Mouse (Mus musculus) gastrocnemius, postnatal 10 days (tissue): ENCODE results near the gene Zfp366. TPM values are rescaled to one million over a fixed set of nuclear protein-coding genes. Genes with fewer than 3 reads are reported as not detected.

Experiments
- DNase-seq: peaks from one replicate; pipeline ENCODE4 v3.0.0; 2021; ENCODE audit warnings: mixed read lengths
- total RNA-seq, 2 experiments: library from RNA; stranded (reverse); gene quantifications; 2 replicates each; pipeline ENCODE4 v1.2.3; 2021

Zfp366 gene
- total RNA-seq, 2 experiments from 2014 or later = 6.1 to 6.5 TPM

GRCm38 (mm10) chr13:99226809-99227208 lies 42.2 kb downstream of the Zfp366 start:
- DNase-seq = no peak

GRCm38 (mm10) chr13:99227456-99228250 lies 43.0 kb downstream of the Zfp366 start:
- DNase-seq = no peak

DNA sequence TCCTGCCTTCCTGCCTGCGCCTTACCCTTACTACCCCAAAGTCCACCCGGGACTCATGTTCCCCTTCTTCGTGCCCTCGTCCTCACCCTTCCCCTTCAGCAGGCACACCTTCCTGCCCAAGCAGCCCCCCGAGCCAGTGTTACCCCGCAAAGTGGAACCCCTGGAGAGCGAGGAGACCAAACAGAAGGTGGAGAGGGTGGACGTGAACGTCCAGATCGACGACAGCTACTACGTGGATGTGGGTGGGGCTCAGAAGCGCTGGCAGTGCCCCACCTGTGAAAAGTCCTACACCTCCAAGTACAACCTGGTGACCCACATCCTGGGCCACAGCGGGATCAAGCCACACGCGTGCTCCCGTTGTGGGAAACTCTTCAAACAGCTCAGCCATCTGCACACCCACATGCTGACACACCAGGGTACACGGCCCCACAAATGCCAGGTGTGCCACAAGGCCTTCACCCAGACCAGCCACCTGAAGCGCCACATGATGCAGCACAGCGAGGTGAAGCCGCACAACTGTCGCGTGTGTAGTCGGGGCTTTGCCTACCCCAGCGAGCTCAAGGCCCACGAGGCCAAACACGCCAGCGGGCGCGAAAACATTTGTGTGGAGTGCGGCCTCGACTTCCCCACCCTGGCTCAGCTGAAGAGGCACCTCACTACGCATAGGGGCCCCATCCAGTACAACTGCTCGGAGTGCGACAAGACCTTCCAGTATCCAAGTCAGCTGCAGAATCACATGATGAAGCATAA lies 44.4 kb downstream of the Zfp366 start:
- DNase-seq = no peak

DNA sequence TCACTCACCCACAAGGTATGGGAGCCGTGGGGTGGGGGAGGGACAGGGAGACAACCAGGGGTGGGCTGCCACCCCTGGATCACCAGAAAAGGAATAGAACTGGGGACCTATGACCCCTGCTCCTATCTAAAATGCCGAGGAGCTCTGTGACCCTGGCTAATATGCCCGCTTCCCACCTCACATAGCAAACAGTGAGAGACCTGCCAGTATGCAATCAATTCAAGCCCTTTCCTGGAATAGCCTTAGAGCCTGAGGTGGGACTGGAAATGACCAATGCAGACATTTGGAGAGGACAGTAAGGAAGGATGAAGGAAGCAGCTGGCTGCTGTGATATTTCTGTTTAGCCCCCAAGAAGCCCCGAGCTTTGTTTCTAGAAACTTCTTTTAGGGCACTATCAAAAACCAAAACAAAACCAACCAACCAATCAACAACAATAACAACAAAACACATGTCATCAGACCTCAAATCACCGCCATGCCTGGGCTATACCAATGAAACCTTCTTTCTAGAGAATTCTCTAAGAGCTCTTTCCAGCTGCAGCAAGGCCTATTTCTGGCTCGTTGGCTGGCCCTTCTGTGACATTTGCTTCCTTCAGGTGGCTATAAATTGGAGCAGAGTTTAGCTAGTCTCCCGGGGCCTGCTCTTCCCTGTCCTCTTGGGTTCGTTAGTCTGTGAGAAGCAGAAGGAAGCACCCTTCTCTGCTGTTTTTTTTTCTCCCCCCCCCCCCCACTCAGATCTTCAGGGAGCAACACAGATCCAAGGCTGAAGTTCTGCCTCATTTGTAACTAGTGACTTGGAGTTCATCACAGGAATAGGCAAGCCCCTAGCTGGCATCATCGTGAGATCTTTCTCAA lies 45.2 kb downstream of the Zfp366 start:
- no peak for DNase-seq

- DNase-seq = no peak
These were observed 45.9 kb downstream of the Zfp366 start for GRCm38 (mm10) chr13:99230495-99230868.

DNA sequence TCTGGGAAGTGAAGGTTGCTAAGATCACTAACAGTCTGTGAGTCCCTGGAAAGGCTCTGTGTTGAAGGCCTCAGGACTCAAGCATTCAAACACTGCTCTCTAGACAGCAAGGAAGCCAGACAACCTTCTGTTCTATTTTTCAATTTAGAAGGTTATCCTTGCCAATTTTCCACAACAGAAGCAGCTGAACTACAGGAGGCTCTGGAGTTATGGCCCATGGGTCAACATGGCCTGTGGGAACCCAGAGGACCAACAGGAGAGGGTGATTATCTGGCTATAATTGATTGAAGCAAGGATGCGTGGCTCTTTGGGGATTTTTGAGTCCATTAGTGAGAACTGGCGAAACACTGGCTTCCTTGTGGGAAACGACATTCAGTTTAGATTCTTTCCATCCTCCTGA lies 48.7 kb downstream of the Zfp366 start:
- DNase-seq = no peak

DNA sequence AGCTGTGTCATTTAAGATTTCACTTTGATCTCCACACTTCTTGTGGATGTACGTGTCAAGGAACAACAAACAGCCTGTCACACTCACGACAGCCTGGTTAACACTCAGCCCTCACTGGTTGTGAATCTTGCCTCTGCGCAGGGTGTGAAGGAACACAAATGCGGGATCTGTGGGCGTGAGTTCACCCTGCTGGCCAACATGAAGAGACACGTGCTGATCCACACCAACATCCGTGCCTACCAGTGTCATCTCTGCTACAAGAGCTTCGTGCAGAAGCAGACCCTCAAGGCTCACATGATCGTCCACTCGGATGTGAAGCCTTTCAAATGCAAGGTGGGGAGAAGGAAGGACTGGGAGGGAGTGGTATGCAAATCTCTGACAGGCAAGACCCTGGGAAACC lies 49.3 kb downstream of the Zfp366 start:
- DNase-seq = no peak

DNA sequence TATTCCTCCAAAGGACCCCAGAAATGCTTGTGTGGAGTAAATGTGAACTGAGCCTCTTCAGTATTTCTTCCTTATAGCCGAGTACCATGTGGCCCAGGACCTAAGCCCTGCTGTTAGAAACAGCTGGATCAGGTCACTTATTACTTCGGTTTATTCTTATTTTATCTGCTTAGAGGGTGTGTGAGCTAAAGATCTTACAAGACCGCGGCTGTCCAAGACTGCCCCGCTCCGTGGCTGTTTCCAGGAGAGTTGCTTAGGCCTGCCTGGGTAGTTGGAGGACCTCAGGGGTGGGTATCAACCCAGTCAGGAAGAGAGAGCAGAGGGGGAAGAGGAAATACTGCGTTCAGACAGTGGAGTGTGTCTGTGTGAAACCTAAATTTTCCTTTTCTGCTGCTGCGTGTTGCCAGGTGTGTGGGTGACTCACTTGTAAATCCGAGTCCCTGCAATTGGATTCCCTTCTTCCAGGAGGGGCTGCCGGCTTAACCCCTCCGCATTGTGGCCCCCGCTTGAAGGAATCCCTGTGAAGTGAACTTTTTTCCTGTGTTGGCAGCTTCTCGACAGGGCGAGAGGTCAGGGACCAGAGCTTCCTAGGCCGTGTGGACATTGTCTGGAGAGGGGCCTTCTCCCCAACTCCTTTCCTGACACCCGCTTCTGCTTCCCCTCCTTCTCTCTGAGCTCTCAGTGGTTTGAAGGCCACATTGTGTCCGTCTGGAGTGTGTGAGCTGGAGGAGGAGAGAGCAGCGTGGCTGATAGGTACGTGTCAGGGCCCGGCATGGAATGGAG lies 51.0 kb downstream of the Zfp366 start:
- DNase-seq = no peak

DNA sequence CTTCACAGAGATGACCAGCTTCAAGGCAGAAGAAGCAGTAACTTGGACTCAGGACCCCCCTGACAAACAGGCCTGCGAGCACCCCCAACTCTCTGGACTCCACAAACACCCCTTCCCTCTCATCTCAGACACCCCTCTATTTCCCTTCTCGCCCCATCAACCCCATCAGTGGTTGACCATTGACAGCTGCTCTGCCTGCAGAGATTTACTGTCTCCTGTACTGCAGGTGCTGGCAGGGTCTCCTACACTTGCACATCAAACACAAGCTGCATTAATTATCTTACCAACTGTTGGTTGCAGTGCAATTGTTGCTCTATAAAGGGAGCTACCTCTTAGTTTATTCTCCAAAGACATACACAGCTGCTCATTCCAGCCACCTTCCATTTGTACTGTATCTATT lies 51.6 kb downstream of the Zfp366 start:
- no peak for DNase-seq

DNA sequence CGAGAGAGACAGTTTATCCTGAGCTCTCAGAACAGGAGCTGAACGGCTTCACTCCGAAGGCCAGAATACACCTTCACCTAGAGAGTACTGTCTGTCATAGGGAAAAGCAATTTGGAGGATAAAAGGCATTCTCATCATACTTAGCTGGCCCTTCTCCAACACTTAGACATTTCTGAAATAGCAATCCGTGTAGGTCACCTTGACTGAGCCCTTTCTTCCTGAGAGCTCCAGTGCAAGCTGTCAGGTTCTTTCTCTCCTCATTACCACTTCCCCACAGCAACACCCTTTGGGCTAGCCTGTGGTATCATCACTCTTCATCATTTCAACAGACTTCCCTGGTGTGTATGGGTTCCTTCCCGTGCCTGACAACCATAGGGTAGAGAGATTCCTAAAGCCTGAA lies 52.5 kb downstream of the Zfp366 start:
- no peak for DNase-seq

DNA sequence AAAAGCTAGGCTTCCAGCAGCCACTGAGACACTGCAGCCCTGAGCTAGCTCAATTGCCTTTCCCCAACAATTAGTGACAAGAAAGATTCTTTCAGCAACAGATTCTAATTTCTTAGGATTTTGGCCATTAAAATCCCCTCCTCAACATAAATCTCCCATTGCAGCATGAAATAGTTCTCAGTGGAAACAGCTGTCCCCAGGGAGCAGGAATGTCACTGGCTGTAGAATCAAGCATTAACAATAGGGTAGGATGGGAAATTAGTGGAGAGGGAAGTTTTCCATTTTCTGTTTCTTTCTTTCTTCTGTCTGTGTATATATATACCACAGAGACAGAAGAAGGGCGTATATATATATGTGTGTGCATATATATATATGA lies 53.2 kb downstream of the Zfp366 start:
- DNase-seq = no peak

- peak; percentile 73 for DNase-seq
These were observed 53.9 kb downstream of the Zfp366 start for GRCm38 (mm10) chr13:99238217-99239160.

GRCm38 (mm10) chr13:99239161-99239530 lies 54.5 kb downstream of the Zfp366 start:
- no peak for DNase-seq

DNA sequence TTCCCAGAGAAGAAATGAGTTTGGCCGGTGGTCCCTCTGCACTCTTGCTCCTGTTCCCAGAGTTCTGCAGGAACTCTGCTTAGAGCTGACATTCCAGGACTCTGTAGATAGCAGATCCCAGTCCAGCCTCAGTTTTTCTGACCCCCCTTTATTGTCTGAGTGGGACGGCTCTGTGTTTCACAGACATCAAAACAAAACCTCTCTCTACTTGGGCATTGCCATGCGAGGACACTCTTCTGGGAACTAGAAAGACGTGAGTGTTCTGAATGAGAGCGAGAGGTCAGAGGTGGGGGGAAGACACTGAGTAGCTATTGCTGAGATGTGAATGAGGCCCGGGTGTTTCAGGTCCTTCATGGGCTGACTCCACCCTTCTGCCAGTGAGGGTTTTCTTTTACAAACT lies 55.1 kb downstream of the Zfp366 start:
- no peak for DNase-seq

DNA sequence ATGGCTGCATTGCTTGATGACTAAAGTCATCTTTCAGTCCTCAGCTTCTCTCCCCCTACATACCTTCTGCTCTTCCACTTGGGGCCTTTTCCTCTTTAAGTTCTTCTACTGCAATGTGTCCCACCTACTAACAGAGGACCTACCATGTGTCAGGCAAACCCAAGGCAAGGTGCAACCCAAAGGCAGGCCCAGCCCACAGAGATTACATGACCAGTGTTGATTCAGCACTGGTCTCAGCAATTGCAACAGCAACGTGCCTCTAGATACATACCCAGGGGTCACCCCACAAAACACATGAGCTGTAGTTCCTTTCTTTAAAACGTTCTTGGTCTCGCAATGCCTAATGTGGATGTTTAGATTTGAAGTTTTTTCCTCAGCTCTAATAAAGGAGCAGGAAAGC lies 57.4 kb downstream of the Zfp366 start:
- DNase-seq = no peak

GRCm38 (mm10) chr13:99242895-99243294 lies 58.3 kb downstream of the Zfp366 start:
- no peak for DNase-seq

DNA sequence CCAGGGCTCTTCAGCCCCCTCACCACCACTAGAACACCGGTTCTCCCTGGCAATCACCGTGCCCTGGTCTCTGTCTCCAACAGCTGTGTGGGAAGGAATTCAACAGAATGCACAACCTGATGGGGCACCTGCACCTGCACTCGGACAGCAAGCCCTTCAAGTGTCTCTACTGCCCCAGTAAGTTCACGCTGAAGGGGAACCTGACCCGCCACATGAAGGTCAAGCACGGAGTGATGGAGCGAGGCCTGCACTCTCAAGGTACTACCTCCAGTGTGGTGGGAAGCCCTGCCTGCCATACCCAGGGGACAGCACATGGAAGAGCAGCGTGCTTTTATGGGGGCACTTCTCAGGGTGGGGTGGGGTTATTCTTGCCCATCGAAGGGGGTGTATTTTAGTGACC lies 59.2 kb downstream of the Zfp366 start:
- no peak for DNase-seq

GRCm38 (mm10) chr13:99244471-99244870 lies 59.8 kb downstream of the Zfp366 start:
- no peak for DNase-seq

- peak; percentile 4 for DNase-seq
These were observed 60.3 kb downstream of the Zfp366 start for GRCm38 (mm10) chr13:99244896-99245295.

GRCm38 (mm10) chr13:99245916-99246460 lies 61.4 kb downstream of the Zfp366 start:
- DNase-seq = peak; percentile 2

- no peak for DNase-seq
These were observed 66.2 kb downstream of the Zfp366 start for GRCm38 (mm10) chr13:99250806-99251205.
